Comparison of ENCODE assay signal across 17 mouse cellular contexts in the genomic region with DNA sequence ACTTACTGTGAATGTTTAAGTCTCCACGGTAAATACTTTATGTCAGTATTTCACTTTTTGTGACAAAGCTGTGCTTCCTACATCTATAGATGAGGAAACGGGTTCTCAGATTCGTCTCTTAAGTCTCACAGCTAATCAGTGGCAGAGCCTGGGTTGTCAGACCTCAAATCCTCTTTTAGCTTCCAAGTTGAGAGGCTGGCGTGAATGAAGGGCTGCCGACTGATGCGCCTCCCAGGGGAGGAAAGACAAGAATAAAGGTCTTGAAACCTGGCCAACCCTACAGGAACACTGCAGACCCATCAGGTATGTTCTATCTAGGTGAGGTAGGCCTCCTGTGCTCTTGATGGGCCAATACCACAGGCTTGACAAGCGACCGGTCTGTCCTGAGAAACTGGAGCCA. TPM values are rescaled to one million over a fixed set of nuclear protein-coding genes. Genes with fewer than 3 reads are reported as not detected.
DNase-seq lines count a peak whose midpoint lies in the region; ATAC-seq and TF ChIP-seq lines count a peak whose summit lies in the region.
"Had no signal": no experiment of that assay in that cellular context is flagged by ENCODE, and none has a peak within 500 bp of the region (broad histone marks: within the 10 kb centered on the region; RNA-seq: fewer than 3 reads in every experiment).

No protein-coding gene starts in this region.

- H3K9me3 ChIP-seq in heart, embryonic 10.5 days = no peaks in the 10 kb centered on the region
- H3K9me3 ChIP-seq in hindbrain, postnatal 0 days (ENCODE audit: low read length) = no peaks in the 10 kb centered on the region
- no peaks in the 10 kb centered on the region for H3K9me3 ChIP-seq in hindbrain, embryonic 13.5 days
- H3K9me3 ChIP-seq in heart, embryonic 16.5 days (replicated peaks; ENCODE audit: control insufficient read depth, low read length) = 0 out of 2 replicates have a peak, but pooled peaks cover 2% of the 10 kb centered on the region
- H3K9me3 ChIP-seq: forebrain, embryonic 15.5 days; limb, embryonic 15.5 days; midbrain, embryonic 13.5 days; neural tube, embryonic 12.5 days had no signal

- H3K9ac ChIP-seq in hindbrain, postnatal 0 days (replicated peaks; ENCODE audit: low read length) = no peak overlapping the region
- H3K9ac ChIP-seq in hindbrain, embryonic 13.5 days = no peak overlapping the region
- no peak overlapping the region for H3K9ac ChIP-seq in heart, embryonic 16.5 days (ENCODE audit: low read length)
- H3K9ac ChIP-seq: forebrain, embryonic 15.5 days; limb, embryonic 15.5 days; liver, embryonic 14.5 days; midbrain, embryonic 13.5 days; neural tube, embryonic 12.5 days had no signal

- H3K27ac ChIP-seq in heart, embryonic 10.5 days = peak overlapping the region; percentile 73; the same call in 1 of the 2 replicates
- 0 out of 2 replicates have a peak overlapping the region, but pooled peaks have one; percentile 26 for H3K27ac ChIP-seq in hindbrain, postnatal 0 days
- no peak overlapping the region for H3K27ac ChIP-seq in hindbrain, embryonic 13.5 days
- peak overlapping the region; percentile 82 for H3K27ac ChIP-seq in heart, embryonic 16.5 days (ENCODE audit: low read length)
- H3K27ac ChIP-seq: forebrain, embryonic 15.5 days; limb, embryonic 15.5 days; liver, embryonic 14.5 days; midbrain, embryonic 13.5 days; neural tube, embryonic 12.5 days had no signal

- TF ChIP-seq CTCF in hindbrain, postnatal 0 days (IDR thresholded peaks at IDR 0.05; ENCODE audit: low read depth) = no peak

- peaks cover 29% of the 10 kb centered on the region for H3K4me1 ChIP-seq in heart, embryonic 10.5 days
- H3K4me1 ChIP-seq in hindbrain, postnatal 0 days (ENCODE audit: insufficient read depth, low read length) = no peaks in the 10 kb centered on the region
- no peaks in the 10 kb centered on the region for H3K4me1 ChIP-seq in hindbrain, embryonic 13.5 days (replicated peaks)
- H3K4me1 ChIP-seq in heart, embryonic 16.5 days (ENCODE audit: control insufficient read depth, insufficient read depth, low read length) = peaks cover 17% of the 10 kb centered on the region
- H3K4me1 ChIP-seq: forebrain, embryonic 15.5 days; neural tube, embryonic 12.5 days had no signal

- no peaks in the 10 kb centered on the region for H3K27me3 ChIP-seq in heart, embryonic 10.5 days (ENCODE audit: insufficient read depth, poor library complexity, severe bottlenecking)
- H3K27me3 ChIP-seq in hindbrain, postnatal 0 days (ENCODE audit: insufficient read depth, low read length) = no peaks in the 10 kb centered on the region
- no peaks in the 10 kb centered on the region for H3K27me3 ChIP-seq in hindbrain, embryonic 13.5 days
- no peaks in the 10 kb centered on the region for H3K27me3 ChIP-seq in heart, embryonic 16.5 days (ENCODE audit: control insufficient read depth, insufficient read depth, low read length)
- H3K27me3 ChIP-seq: forebrain, embryonic 15.5 days; limb, embryonic 15.5 days; midbrain, embryonic 13.5 days; neural tube, embryonic 12.5 days had no signal

- H3K4me3 ChIP-seq in heart, embryonic 10.5 days = no peak overlapping the region
- H3K4me3 ChIP-seq in hindbrain, postnatal 0 days (ENCODE audit: low read length) = no peak overlapping the region
- H3K4me3 ChIP-seq in hindbrain, embryonic 13.5 days = no peak overlapping the region
- no peak overlapping the region for H3K4me3 ChIP-seq in heart, embryonic 16.5 days (ENCODE audit: low read length)
- H3K4me3 ChIP-seq: forebrain, embryonic 15.5 days; limb, embryonic 15.5 days; midbrain, embryonic 13.5 days; neural tube, embryonic 12.5 days had no signal

- H3K36me3 ChIP-seq in heart, embryonic 10.5 days = peaks cover 13% of the 10 kb centered on the region; the same call in 1 of the 2 replicates
- no peaks in the 10 kb centered on the region for H3K36me3 ChIP-seq in hindbrain, postnatal 0 days (ENCODE audit: insufficient read depth, low read length)
- H3K36me3 ChIP-seq in hindbrain, embryonic 13.5 days = no peaks in the 10 kb centered on the region
- peaks cover 8% of the 10 kb centered on the region; the same call in 1 of the 2 replicates for H3K36me3 ChIP-seq in heart, embryonic 16.5 days (ENCODE audit: control insufficient read depth, insufficient read depth)
- H3K36me3 ChIP-seq: forebrain, embryonic 15.5 days; limb, embryonic 15.5 days; midbrain, embryonic 13.5 days; neural tube, embryonic 12.5 days had no signal

- H3K4me2 ChIP-seq in hindbrain, postnatal 0 days (ENCODE audit: low read depth, low read length) = no peak overlapping the region
- H3K4me2 ChIP-seq in hindbrain, embryonic 13.5 days = no peak overlapping the region
- no peak overlapping the region for H3K4me2 ChIP-seq in heart, embryonic 16.5 days (ENCODE audit: low read depth, low read length)
- H3K4me2 ChIP-seq: forebrain, embryonic 15.5 days; limb, embryonic 15.5 days; midbrain, embryonic 13.5 days had no signal

- no peak for ATAC-seq in hindbrain, postnatal 0 days
- ATAC-seq in hindbrain, embryonic 13.5 days (ENCODE audit: low FRiP score) = no peak
- no peak for ATAC-seq in heart, embryonic 16.5 days (replicated peaks; ENCODE audit: extremely low read depth, insufficient read depth, low FRiP score)
- ATAC-seq: forebrain, embryonic 15.5 days had no signal

- 83% methylated on average over 8 of the region's 8 CpGs for WGBS in heart, embryonic 10.5 days
- WGBS in hindbrain, postnatal 0 days = 91% methylated on average over 8 of the region's 8 CpGs
- WGBS in hindbrain, embryonic 13.5 days = 91% methylated on average over 8 of the region's 8 CpGs
- 81% methylated on average over 8 of the region's 8 CpGs for WGBS in heart, embryonic 16.5 days

- DNase-seq in heart, embryonic 10.5 days (ENCODE audit: low spot score) = no peak
- DNase-seq in heart, postnatal 4 days = no peak
- no peak for DNase-seq in hindbrain, postnatal 0 days (ENCODE audit: low spot score)
- DNase-seq in R1 (ENCODE audit: low read depth, low spot score) = peak; percentile 19
- no peak for DNase-seq in neural tube, embryonic 10.5 days (ENCODE audit: extremely low spot score, low spot score)
- DNase-seq in thymus, postnatal 4 days = no peak
- DNase-seq: adrenal gland, postnatal 36 days; cerebellum, adult 9-10 months; layer of hippocampus, adult 9-11 months; right cerebral cortex, postnatal 14 days had no signal

RNA-seq across cellular contexts. Expression of a gene that starts 0.8 kb away (rescaled TPM):
- polyA plus RNA-seq in heart, embryonic 10.5 days (2016; fragmentation: Nextera tagmentation; extraction: Ambion mirVana) = 13.4 and 24.5 TPM in 2 replicates
- total RNA-seq in heart, postnatal 4 days (2021) = 10 to 100 TPM; 34.6 to 35.2 TPM
- total RNA-seq in hindbrain, postnatal 0 days (2014; rRNA removed) = 36.2 and 46.5 TPM in 2 replicates
- 36.6 and 38.7 TPM in 2 replicates for polyA plus RNA-seq in hindbrain, postnatal 0 days (2015; fragmentation: Nextera tagmentation; extraction: Ambion mirVana)
- 42.2 and 44.0 TPM in 2 replicates for polyA plus RNA-seq in hindbrain, embryonic 13.5 days (2015; fragmentation: Nextera tagmentation; extraction: Ambion mirVana)
- 28.3 and 29.6 TPM in 2 replicates for polyA plus RNA-seq in heart, embryonic 16.5 days (2015; fragmentation: Nextera tagmentation; extraction: Ambion mirVana)
